Mouse (Mus musculus) cerebellum, adult 2 months (tissue): ENCODE measurements around the gene Slc7a11. TPM values are rescaled to one million over a fixed set of nuclear protein-coding genes. Genes with fewer than 3 reads are reported as not detected.
A peak's percentile ranks its signal among the peaks of the same experiment; 100 is the strongest.

ENCODE experiments used
- DNase-seq, 2 experiments: peaks; one replicate each; pipeline ENCODE4 v3.0.0; 2021
- H3K27ac ChIP-seq: fragments of 200-500 bp; 2 replicates; pipeline ENCODE4 v1.5.1; 2012; ENCODE audit warnings: low read length, control low read depth, inconsistent platforms; ENCODE audit not compliant: insufficient read depth
- H3K27me3 ChIP-seq: fragments of 200-500 bp; 2 replicates; pipeline ENCODE4 v1.6.1; 2012; ENCODE audit warnings: inconsistent platforms, mild to moderate bottlenecking, low read length, moderate library complexity; ENCODE audit not compliant: control insufficient read depth, insufficient read depth
- H3K4me1 ChIP-seq: fragments of 200-500 bp; 2 replicates; pipeline ENCODE4 v1.6.1; 2011; ENCODE audit warnings: low read length; ENCODE audit not compliant: control insufficient read depth, insufficient read depth
- H3K4me3 ChIP-seq: fragments of 200-500 bp; replicated peaks from 2 replicates; pipeline ENCODE3; 2011; ENCODE audit warnings: mild to moderate bottlenecking, low read depth, low read length, control low read depth; ENCODE audit not compliant: insufficient read depth
- CTCF ChIP-seq: fragments of 200-500 bp; IDR thresholded peaks from 2 replicates; pipeline ENCODE4 v1.5.1; 2011; ENCODE audit warnings: low read depth, mild to moderate bottlenecking, control low read depth, low read length, moderate library complexity, borderline replicate concordance; ENCODE audit not compliant: insufficient read depth
- POLR2A ChIP-seq: fragments of 200-500 bp; IDR thresholded peaks from 2 replicates; pipeline ENCODE4 v1.6.1; 2011; ENCODE audit warnings: low read length, control low read depth, borderline replicate concordance; ENCODE audit not compliant: insufficient read depth
- WGBS: fragments of 180-500 bp; shearing (Covaris S2); methylation state at CpG from one replicate; pipeline ENCODE4 v1.1.7; 2018; 5-methylcytosine and 5-hydroxymethylcytosine counted together
- polyA plus RNA-seq: library from polyadenylated mRNA; depleted of rRNA; stranded (reverse); fragments of >200 nt; gene quantifications from 2 replicates; pipeline ENCODE4 v1.2.3, GENCODE M21; 2012

Gene Slc7a11
- polyA plus RNA-seq, 1 experiment, result 5.7 TPM

GRCm38 (mm10) chr3:50300002-50300951 is 143.1 kb downstream of the Slc7a11 start:
- WGBS, result 56% methylated on average over 17 of the region's 17 CpGs
- Histone ChIP-seq H3K27me3 (no peaks in the 10 kb centered on the region), H3K4me1 (no peaks in the 10 kb centered on the region), H3K4me3 (no peak overlapping the region), H3K27ac (no peak overlapping the region)
- TF ChIP-seq POLR2A (no peak), CTCF (no peak)
- DNase-seq, result no peak

DNA sequence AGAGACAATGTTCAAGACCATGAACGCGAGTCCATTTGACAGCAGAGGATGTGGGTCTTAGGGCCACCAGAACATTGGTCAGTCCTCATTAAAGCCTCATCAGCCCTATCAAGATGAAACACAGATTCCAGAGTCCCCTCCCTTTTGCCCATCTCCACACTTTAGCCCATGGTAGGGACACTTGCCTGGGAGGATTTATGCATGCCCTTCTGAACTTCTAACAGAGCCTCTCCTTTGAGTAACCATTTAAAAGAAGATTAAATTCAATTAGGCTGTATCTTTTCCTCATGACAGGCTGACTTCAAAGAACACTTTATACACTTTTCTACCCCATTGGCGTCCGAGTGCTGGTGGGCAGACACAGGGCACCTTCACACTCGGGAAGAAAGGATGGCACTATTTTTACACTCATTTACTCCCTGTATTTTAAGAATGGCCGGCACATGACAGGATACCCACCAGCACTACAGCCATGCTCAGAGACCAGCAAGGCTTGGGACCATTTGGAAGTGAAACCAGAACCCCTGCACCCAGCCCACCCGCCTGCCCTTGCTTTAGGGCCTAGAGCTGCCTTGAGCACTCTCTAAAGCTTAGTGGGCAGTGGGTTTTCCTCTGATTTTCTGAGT is 144.9 kb downstream of the Slc7a11 start:
- Histone ChIP-seq H3K4me3 (no peak overlapping the region), H3K27me3 (no peaks in the 10 kb centered on the region), H3K27ac (no peak overlapping the region), H3K4me1 (no peaks in the 10 kb centered on the region)
- 84% methylated on average over 7 of the region's 7 CpGs for WGBS
- DNase-seq, result no peak
- no peak for TF ChIP-seq POLR2A
- no peak for TF ChIP-seq CTCF

DNA sequence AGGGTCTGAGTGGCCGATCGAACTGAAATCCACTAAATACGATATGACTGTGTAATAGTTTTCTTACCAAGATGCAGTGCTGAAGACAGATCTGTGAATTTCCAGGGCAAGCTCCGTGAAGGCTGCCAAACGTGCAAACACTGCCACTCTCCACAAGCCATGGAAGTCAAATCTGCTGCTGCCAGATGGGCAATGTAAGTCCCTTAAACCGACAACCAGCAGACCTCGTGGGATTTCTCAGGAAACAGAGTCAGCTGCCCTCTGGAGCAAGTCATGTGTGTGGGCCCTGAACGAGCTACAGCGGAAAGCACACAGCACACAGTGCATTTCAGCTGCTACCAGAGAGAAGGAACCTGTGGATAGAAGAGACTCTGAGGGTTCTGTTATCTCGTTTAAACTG is 146.5 kb downstream of the Slc7a11 start:
- H3K4me3 ChIP-seq, result no peak overlapping the region
- H3K27me3 ChIP-seq, result no peaks in the 10 kb centered on the region
- H3K27ac ChIP-seq, result no peak overlapping the region
- TF ChIP-seq POLR2A (no peak), CTCF (no peak)
- no peaks in the 10 kb centered on the region for H3K4me1 ChIP-seq
- DNase-seq, result no peak
- 44% methylated on average over 10 of the region's 10 CpGs for WGBS

- DNase-seq, result no peak
- H3K4me3 ChIP-seq, result no peak overlapping the region
- H3K4me1 ChIP-seq, result no peaks in the 10 kb centered on the region
- WGBS, result 55% methylated on average over 2 of the region's 2 CpGs
- TF ChIP-seq POLR2A (no peak), CTCF (no peak)
- H3K27ac ChIP-seq, result no peak overlapping the region
- H3K27me3 ChIP-seq, result no peaks in the 10 kb centered on the region
These were observed 168.4 kb downstream of the Slc7a11 start for GRCm38 (mm10) chr3:50275023-50275422.

GRCm38 (mm10) chr3:50272222-50272621 is 171.2 kb downstream of the Slc7a11 start:
- TF ChIP-seq POLR2A, result no peak
- Histone ChIP-seq H3K4me1 (no peaks in the 10 kb centered on the region), H3K4me3 (no peak overlapping the region), H3K27me3 (no peaks in the 10 kb centered on the region), H3K27ac (no peak overlapping the region)
- DNase-seq, result no peak

DNA sequence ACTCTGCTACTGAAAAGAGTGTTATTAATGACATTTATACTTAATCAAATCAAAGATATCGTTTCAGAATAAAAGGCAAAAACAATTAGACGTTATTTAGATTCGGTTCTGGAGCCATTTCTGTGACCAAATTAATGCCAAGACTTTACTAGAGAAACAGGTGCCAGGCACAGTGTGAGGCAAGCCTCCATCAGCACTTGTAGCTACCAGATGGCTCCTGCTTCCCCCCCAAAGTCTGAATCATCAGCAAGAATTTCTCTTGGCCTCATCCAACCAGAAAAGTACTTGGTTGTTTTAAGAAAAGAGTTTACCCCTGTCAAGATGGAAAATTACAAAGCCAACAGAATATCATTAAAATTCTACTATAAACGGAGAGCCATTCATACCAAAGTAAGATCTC is 173.7 kb downstream of the Slc7a11 start:
- WGBS, result 17% methylated on average over 4 of the region's 4 CpGs
- no peak overlapping the region for H3K27ac ChIP-seq
- TF ChIP-seq CTCF, result no peak
- TF ChIP-seq POLR2A, result no peak
- H3K27me3 ChIP-seq, result no peaks in the 10 kb centered on the region
- no peak overlapping the region for H3K4me3 ChIP-seq
- peak; percentile 66 to 83 for DNase-seq
- H3K4me1 ChIP-seq, result no peaks in the 10 kb centered on the region

- WGBS, result 67% methylated on average over 2 of the region's 2 CpGs
- DNase-seq, result no peak
- no peak for TF ChIP-seq POLR2A
- H3K4me3 ChIP-seq, result no peak overlapping the region
- H3K27me3 ChIP-seq, result no peaks in the 10 kb centered on the region
- H3K27ac ChIP-seq, result no peak overlapping the region
- H3K4me1 ChIP-seq, result no peaks in the 10 kb centered on the region
These were observed 180.8 kb downstream of the Slc7a11 start for GRCm38 (mm10) chr3:50262547-50263087.

GRCm38 (mm10) chr3:50262066-50262465 is 181.3 kb downstream of the Slc7a11 start:
- DNase-seq, result no peak
- Histone ChIP-seq H3K4me3 (no peak overlapping the region), H3K4me1 (no peaks in the 10 kb centered on the region), H3K27me3 (no peaks in the 10 kb centered on the region), H3K27ac (no peak overlapping the region)
- 89% methylated on average over 2 of the region's 2 CpGs for WGBS
- TF ChIP-seq CTCF (no peak), POLR2A (no peak)
